Mouse (Mus musculus): ENCODE results near the gene Gm45753.
"Not testable (repeated sequence)": the region's sequence is repeated elsewhere in the genome, so short reads cannot be mapped to it uniquely, and the experiment has no call there.

Gm45753 gene

DNA sequence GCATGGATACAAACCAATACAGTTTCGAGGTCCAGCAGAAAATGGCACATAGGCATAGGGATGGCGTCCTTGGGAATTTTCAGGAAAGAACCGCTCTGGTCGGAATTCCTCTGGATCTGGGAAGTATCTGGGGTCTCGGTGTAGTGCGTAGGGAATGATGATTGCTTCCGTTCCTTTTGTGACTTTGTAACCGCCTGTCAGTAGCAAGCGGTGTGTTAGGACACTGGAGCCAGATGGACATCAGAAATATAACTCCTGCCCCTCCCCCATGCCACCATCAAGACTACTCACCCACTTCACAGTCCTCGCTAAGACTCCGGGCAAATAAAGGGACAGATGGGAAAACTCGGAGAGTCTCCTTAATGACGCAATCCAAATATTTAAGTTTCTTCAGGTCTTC is at the start of gene Gm45753:
Gene Gm45753, minus strand, starts transcription at position 101 of the 400 bp plus-strand sequence.
- no peak for DNase-seq (ENCODE audit: low spot score in 2 of 2)

DNA sequence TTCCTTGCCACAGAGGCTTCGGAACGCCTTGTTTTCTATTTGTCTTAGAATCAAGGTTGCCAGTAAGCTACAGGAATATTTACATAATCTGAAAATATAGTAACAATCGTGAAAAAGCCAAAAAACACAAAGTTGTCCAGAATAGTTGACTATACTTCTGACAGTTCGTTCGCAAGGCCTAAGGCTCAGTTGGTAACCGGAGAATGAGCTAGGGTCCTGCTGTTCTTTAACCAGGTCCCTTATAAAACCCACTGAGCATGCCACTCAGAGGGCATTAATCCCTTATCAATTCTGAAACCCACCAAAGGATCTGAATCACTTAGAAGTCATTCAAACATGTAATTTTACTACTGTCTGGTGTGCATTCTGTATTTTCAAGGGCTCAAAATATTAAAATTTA is 47.5 kb upstream of the Gm45753 start:
- no peak for DNase-seq (ENCODE audit: low spot score in 2 of 2)

DNA sequence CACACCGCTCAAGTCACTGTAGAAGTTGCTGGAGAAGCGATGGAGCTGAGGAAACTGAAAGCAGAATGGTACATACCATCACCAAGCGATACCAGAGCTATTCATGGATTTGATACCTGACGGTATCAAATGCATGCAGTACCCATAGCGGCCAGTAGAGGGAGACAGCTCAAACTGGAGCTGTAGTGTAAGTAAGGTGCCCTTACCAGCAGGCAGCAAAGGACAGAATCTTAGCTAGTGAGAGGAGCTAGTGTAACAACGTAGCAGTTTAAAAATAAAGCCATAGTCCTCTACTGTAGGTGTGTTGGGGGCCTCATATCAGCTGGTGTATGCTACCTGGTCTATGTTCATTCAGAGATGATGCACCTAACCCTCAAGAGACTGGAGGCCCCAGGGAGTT is 36.8 kb upstream of the Gm45753 start:
- DNase-seq (ENCODE audit: low spot score in 2 of 2), result peak in 1 of 2 experiments; percentile 35

DNA sequence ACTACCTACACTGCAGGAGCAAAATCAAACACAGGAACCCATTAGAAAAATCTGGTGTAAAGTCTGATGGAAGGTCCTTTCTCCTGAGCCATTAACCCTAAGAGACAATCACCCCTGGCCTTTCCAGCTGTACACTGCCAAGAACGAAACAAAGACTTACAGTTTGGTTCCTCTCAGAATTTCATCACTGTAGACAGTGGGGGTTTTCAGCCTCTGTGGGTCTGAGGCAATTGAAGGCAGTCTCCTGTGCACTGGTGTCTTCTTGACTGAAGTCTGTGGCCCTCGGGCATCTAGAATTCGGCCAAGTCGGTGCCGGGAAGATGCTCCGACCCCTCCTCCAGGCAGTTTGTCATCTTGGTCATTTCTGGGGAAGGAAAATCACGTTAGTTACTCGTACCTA is 36.0 kb upstream of the Gm45753 start:
- DNase-seq (ENCODE audit: low spot score in 2 of 2), result no peak

DNA sequence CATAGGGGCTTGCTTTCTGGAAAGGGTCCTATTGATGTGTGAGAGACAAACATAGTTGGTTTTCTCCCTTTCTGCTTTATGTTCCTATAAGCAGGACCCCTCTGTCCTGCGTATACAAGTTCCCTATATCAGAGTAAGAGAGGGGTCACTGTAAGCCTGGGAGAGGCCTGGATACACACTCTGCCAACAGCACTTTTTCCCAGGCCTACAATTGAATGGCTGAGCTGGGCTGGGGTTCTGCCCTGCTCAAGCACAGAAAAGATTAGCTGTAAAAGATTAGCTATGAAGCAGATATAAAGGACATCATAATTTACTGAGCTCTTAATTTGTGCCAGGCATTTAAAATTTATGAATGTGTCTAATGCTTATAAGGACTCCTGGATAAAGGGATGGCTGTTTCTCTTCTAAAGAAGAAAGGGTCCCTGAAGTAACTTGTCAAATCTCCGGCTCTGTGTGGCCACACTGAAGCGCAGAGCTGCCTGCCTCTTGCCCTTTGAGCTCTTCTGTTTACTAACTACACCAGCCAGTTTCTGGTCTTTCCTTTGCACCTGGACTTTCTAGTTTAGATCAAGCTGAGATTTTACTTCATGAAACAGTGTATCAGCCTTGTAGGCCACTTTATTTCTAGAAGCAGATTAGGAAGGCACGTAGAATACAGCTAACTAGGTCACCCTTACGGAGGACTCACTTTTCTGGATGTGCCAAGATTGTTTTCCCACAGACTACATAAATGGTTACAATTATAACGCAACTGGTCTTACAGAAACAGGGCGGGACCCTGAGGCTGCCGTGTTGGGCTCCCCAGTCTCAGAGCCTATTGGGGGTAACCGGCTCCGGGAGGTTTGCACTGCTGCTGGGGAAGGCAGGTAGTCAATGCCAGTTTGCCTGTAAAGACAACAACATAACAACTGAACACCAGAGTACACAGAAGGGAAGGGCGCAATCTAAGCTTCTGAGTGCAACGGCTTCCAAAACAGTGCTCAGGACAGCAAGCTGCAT is 33.7 kb upstream of the Gm45753 start:
- no peak for DNase-seq (ENCODE audit: low spot score in 2 of 2)

DNA sequence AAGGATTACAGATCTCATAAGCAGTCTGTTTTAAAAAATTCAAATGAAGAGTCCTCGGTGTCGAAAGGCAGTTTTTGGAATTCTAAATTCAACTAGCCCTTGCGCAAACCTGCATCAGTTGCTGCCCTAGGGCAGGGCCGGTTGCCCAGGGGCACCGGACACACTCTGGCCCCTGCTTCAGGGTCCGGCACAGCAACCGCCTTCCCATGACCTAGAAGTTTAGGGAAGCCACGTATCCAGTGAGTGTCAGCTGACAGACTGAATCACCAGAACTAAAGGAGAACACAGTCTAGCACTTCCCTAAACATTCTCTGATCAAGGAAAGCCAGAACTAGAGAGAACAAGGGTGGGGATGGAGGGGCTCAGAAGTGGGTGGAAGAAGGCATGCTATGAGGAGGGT is 25.2 kb upstream of the Gm45753 start:
- DNase-seq (ENCODE audit: low spot score in 2 of 2), result no peak

DNA sequence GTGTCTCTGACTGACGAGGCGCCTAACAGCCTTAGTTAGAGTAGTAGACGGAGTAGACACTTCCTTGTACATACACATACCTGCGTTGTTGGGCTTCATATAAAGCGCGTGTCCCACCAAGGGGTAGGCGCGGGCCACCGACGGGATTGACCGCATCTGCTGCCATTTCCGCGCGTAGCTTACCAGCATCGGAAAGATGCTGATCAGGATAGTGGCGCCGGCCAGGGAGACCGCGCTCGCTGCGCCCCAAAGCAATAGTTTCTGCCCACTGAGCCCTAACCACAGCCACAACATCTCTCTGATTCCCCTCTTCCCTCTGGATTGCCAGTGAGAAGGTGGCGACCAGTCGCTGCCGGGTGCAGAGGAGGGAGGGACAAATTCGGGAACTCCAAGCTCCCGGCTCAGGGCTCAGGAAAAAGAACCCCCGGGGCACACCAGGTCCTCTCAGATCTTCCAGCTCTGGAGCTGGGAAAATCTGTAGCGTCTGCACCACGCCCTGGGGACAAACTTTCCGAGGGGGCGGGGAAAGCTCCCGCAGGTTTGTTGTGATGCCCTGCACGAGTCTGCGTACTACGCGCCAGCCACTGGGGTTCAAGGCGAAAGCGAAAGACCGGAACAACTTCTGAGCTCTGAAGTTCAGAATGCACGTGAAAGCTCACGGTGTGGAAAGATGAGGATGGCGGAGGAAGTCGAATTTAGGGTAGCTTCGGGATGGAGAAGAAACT is 24.6 kb upstream of the Gm45753 start, which contains the start of gene Cyp4v3:
Gene Cyp4v3, minus strand, starts transcription at position 532 of the 725 bp plus-strand sequence.
- DNase-seq (ENCODE audit: low spot score in 2 of 2), result peak; percentile 31 to 50

DNA sequence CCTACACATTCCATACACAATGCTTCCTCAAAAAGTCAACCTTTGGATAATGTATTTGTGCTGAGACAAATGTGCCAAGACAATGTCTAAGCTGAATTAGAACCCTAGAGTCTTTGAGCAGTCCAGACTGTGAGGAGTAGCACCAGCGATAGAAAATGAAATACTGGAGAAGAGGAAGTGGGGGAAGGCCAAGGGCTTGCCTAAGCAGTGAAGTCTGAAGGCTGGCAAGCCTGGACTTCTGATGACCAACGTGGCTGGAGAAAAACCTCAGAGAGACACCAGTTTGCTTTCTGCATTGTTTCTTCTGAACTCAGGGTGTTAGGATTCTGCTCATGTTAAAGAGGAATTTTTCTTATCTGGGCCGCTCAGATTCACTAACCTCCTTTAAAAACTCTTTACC is 22.6 kb upstream of the Gm45753 start:
- no peak for DNase-seq (ENCODE audit: low spot score in 2 of 2)

DNA sequence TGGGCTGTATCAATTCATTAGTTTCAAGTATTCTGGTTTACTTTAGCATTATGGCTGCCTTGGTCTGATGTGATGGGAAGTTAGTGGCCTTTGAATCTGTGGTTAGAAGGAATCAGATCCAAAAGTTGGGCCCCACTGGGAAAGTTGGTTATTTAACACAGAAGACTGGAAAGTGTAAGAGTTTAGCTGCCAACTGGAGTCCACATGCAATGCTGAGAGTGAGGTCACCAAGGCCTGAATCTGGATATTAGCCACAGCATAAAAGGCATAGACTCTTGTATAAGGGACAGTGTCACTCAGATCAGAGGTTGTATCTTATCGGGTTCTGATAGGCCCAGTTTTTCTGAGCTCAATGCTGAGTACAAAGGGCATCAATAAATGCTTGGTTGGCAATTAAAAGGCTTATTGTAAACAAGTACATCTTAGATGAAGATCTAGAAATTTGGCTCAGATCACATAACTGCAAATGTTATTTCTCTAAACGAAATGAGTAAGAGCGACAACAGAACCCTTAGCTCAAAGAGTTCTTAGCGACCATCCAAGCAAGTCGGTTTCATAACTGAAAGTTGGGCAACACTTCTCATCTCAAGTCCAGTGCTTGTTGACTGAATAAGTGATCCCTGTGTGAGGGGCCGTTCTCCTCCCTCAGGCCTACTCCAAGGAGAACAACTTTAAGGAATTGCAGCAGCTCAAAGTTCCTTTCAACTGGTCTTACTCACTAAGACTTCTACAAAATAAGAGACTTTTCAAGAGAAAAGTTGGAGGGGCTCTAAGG is 21.1 kb upstream of the Gm45753 start:
- DNase-seq (ENCODE audit: low spot score in 2 of 2), result no peak

DNA sequence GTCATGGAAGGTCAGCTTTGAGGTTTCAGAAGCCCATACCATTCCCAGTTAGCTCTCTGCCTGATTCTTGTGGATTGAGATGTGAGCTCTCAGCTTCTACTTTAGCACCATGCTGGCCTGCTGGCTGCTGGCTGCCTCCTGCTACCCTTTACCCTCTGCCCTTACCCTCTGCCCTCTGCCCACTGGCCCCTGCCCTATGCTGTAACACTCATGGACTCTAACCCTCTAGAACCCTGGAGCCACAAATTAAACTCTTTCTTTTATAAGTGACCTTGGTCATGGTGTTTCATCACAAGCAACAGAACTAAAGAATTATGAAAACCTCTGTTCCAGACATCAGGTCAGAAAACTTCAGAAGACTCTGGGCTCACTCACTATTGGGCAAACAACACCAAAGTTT is 18.8 kb upstream of the Gm45753 start:
- not testable (repeated sequence) for DNase-seq (ENCODE audit: low spot score in 2 of 2)

DNA sequence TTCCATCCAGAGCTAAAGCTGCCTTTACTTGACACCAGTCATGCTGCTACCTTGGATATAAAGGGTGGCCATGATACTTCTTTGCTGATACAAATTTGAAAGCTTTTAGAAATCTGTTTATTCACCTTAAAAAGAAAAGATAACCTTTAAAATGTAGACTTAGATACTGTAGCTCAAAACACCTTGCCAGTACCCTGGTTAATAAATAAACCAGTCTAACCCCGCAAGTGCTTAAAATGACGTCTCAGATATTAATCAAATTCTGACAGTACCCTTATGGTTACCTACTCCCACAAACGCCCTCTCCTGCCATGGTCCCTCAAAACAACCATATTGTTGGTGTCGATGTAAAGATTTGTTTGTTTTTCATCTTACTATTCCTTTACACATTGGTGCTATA is 15.9 kb upstream of the Gm45753 start:
- DNase-seq (ENCODE audit: low spot score in 2 of 2), result no peak

DNA sequence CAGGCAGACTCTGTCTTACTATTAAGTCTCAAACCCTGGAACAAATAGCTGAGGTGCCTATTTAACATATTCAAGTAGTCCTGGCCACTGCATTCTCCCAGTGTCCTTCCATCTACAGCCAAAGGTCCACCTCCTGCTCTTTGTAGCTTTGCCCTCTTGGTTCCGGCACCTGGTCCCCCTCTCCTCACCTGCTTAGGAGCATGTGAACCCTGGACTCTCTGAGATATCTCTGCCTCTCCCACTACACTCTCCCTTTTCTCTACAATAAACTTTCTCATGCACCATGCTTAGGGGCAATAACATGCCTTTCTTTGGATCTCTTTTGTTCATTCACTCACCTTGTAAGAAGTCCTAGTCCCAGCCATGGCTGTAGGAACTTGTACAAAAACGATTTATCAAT is 13.1 kb upstream of the Gm45753 start:
- DNase-seq (ENCODE audit: low spot score in 2 of 2), result no peak

DNA sequence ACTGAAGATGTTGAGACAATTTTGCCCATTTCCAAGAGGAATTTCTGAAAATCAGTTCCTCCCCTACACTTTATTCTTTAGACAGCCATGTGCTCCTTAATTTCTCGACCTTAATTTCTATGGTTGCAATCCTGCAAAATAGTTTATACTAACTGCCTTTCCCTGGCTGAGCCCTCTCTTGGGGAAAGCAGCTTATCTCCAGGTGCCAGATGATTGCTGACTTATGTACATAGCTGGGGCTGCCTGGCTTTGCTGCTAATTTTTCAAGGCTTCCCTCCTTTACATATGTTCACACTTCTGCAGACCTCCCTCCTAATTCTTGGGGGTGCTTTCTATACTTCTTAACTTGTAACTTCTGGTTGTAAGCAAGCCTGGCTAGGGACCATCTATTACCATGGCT is 12.7 kb upstream of the Gm45753 start:
- DNase-seq (ENCODE audit: low spot score in 2 of 2), result no peak

DNA sequence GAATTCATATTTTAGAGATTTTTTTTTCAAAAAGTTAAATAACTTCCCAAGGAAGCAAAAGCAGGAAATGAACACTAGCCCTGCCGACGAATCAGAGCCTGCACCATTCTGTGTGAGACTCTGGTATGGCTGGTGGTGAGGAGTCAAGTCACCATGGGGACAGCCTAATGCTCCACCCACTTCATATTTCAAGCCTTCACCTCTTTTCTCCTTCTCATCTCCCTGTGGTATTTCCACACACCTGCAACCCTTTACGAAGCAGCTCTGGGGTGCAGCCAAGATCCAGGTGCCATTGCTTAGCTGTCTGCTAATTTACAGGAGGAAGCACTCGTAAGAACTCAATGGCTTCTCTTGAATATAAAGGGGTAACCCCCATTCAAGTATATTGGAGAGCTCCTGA is 2.7 kb upstream of the Gm45753 start:
- DNase-seq (ENCODE audit: low spot score in 2 of 2), result no peak

DNA sequence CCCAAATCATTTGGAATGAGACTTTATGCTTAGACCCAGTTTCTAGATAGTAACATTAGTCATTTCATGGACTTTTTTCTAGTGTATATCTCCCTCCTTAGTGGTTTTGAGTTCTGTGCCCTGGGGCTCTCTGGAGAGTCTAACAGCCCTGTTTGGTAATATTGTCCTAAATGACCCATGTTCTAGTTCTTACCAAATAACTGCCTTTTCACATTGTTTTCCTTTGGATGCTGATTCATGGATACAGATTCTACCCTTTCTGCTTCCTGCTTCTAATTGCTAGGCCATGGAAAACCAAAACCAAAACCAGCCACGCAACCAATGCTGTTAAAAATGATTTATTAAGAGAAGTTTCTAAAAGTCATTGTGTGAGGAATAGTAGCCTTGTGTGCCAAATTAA is 2.8 kb downstream of the Gm45753 start:
- no peak for DNase-seq (ENCODE audit: low spot score in 2 of 2)

DNA sequence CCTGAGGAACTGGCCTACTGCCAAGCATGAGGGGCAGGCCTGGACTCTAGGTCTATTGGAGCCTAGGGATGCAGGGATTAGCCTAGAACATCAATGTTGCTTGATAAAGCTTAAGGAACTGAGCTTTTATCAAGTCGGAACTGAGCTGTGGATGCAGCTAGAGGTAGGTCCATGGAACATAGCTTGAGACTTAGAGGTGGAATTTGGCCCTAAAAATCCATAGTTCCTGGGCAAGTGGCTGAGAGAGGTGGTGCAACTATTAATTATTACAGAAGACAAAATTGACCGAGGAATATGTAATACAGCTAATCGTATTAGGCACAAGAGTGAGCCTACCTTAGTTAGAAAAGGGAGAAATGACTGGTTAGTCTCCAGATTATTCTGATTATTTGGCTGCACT is 3.9 kb downstream of the Gm45753 start:
- no peak for DNase-seq (ENCODE audit: low spot score in 2 of 2)

DNA sequence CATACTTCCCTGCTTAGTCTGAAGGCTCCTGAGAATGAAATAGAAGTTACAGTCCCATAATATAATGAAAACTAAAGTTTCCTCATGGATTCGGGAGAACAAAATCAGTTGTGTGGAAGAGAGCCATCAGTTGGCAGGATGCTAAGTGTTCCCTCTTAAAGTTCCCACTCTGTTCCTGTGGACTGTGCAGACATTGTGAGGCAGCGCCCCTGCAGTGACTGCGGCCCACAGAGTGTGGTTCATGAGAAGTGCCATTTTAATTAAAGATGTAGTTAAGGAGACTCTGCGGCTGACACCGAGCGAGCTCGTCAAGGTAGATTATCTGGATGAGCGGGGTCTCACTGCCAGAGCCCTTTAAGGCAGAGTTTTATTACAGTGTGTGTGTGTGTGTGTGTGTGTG is 5.9 kb downstream of the Gm45753 start:
- DNase-seq (ENCODE audit: low spot score in 2 of 2), result no peak

DNA sequence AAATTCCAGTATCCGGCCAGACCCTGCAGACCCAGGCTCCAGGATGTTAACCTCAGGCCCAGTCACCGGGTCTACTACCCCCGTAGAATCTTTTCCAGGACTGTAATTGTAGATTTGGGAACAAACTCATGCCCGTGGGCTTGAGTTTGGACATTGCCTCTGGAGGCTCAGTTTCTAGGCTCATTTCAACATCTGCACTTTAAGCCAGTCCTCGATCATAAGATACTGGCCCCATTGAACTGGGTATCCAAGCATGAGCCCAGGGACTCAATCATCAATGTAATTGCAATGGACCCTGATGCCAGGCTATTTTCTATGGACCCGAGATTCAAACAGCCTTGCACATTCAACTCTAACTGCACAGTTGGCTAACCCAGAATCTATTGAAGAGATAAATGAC is 13.0 kb downstream of the Gm45753 start:
- DNase-seq (ENCODE audit: low spot score in 2 of 2), result no peak

DNA sequence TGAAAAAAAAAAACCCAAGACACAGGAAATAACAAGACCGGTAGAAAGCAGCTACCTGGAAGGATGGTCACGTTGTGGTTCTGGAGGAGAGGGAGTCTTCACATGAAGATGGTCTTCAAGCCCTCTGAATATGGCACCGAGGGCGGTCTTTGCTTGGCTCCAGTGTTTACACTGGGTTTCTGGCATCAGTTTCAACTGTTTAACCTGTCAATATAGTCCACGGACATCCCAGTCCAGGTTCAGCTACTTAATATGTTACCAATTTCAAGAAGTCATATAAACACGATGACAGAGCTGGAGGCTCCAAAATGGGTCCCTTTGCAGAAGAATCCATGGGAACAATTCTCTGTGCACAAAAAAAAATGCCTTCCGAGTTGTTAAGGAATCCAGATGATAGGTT is 13.6 kb downstream of the Gm45753 start, which contains the start of gene Klkb1:
Gene Klkb1, minus strand, starts transcription at position 173 of the 400 bp plus-strand sequence.
- no peak for DNase-seq (ENCODE audit: low spot score in 2 of 2)

DNA sequence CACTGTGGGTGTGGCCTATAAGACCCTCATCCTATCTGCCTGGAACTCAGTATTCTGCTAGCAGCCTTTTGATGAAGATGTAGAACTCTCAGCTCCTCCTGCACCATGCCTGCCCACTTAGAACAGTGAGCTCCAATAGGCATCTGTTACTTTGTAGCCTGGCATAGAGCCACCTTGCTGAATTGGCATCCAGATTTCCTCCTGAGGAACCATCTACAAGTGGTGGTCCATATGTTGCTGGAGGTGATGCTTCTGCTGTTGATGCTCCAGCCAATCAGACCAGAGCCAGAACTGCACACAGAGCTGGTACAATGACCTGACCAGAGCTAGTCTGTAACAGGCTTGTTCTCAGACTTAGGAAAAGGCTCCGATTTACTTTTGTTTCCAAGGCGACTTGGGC is 16.5 kb downstream of the Gm45753 start:
- no peak for DNase-seq (ENCODE audit: low spot score in 2 of 2)

DNA sequence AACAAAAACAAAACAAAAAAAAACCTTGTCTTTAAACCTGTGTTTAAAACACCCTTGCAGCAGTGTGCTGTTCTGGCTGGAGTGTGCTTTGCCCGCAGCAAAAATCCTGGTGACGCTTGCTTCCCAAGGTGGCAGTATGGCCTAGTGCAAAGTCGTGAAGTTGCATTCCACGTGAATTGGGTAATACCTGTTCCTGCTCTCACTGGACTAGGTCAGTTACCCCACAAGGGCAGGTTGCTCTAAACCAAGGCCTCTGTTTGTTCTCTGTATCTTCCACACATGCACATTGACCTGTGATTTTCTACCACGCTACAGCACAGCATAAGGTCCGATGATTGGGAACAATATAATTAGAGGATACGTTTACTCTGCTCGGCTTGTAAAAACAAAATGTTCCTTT is 26.6 kb downstream of the Gm45753 start:
- DNase-seq (ENCODE audit: low spot score in 2 of 2), result no peak

DNA sequence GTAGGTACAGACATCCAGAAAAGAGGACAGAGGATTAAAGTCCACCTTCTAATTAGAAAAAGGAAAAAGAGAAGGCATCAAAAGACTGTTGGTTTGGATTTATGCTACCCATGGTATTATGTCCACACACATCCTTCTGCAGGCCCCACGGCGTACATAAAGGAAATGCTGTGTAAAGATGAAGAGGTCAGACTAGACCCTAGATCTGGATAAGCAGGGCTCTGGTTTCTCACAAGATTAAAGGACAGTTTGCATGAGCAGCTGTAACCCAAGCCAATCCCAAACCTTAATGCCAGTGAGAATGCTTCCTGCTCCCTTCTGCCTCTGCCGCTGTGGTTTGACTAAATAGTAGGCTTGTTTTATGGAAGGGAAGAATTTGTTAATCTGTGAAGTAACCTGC is 30.8 kb downstream of the Gm45753 start:
- no peak for DNase-seq (ENCODE audit: low spot score in 2 of 2)

All from thymus, postnatal 10 days (tissue).